Mouse (Mus musculus) intestine, embryonic 14.5 days (tissue): ENCODE measurements around the gene Rpl15. TPM values are rescaled to one million over a fixed set of nuclear protein-coding genes. Genes with fewer than 3 reads are reported as not detected.
A peak's percentile ranks its signal among the peaks of the same experiment; 100 is the strongest.

Experiments used
- ATAC-seq: fragments of 200-750 bp; cut with Nextera tagmentation; replicated peaks from 2 replicates; pipeline ENCODE4 v1.8.0; 2017; ENCODE audit warnings: low read depth, moderate number of reproducible peaks, moderate TSS enrichment, moderate library complexity; ENCODE audit not compliant: low FRiP score, low TSS enrichment
- DNase-seq: peaks from one replicate; pipeline ENCODE4 v3.0.0-alpha.2; 2018; ENCODE audit warnings: low spot score
- H3K27ac ChIP-seq: fragments of 300-500 bp; sonication (generic); 2 replicates; pipeline ENCODE4 v1.5.1; 2014; ENCODE audit warnings: low read depth, mild to moderate bottlenecking, control low read depth
- H3K27me3 ChIP-seq: fragments of 300-500 bp; sonication (generic); replicated peaks from 2 replicates; pipeline ENCODE4 v1.6.1; 2014; ENCODE audit warnings: low read length, control low read depth; ENCODE audit not compliant: control insufficient read depth, insufficient read depth
- H3K36me3 ChIP-seq: fragments of 300-500 bp; sonication (generic); 2 replicates; pipeline ENCODE4 v1.6.1; 2014; ENCODE audit warnings: low read length, control low read depth; ENCODE audit not compliant: control insufficient read depth, insufficient read depth
- H3K4me1 ChIP-seq: fragments of 300-500 bp; sonication (generic); replicated peaks from 2 replicates; pipeline ENCODE4 v1.6.1; 2014; ENCODE audit warnings: low read length, control low read depth, mixed read lengths; ENCODE audit not compliant: control insufficient read depth, insufficient read depth
- H3K4me2 ChIP-seq: fragments of 300-500 bp; sonication (generic); 2 replicates; pipeline ENCODE4 v1.6.1; 2014; ENCODE audit warnings: low read length
- H3K4me3 ChIP-seq: fragments of 300-500 bp; sonication (generic); 2 replicates; pipeline ENCODE4 v1.5.1; 2014; ENCODE audit warnings: low read depth, low read length, control low read depth, mixed read lengths
- H3K9ac ChIP-seq: fragments of 300-500 bp; sonication (generic); 2 replicates; pipeline ENCODE4 v1.6.1; 2014; ENCODE audit warnings: mild to moderate bottlenecking, low read length
- H3K9me3 ChIP-seq: fragments of 300-500 bp; sonication (generic); 2 replicates; pipeline ENCODE4 v1.6.1; 2016; ENCODE audit warnings: low read length, control low read depth; ENCODE audit not compliant: control insufficient read depth
- WGBS: fragments of 180-500 bp; shearing (Covaris S2); extraction: QIAGEN DNeasy Blood & Tissue Kit; methylation state at CpG from one replicate; pipeline ENCODE4 v1.1.7; 2014; 5-methylcytosine and 5-hydroxymethylcytosine counted together
- polyA plus RNA-seq: library from polyadenylated mRNA; unstranded; fragments of >200 nt; fragmentation: Nextera tagmentation; extraction: Ambion mirVana; gene quantifications from 2 replicates; pipeline ENCODE4 v1.2.1, GENCODE M21; 2014

Gene Rpl15
- polyA plus RNA-seq, result 533 and 537 TPM in 2 replicates

DNA sequence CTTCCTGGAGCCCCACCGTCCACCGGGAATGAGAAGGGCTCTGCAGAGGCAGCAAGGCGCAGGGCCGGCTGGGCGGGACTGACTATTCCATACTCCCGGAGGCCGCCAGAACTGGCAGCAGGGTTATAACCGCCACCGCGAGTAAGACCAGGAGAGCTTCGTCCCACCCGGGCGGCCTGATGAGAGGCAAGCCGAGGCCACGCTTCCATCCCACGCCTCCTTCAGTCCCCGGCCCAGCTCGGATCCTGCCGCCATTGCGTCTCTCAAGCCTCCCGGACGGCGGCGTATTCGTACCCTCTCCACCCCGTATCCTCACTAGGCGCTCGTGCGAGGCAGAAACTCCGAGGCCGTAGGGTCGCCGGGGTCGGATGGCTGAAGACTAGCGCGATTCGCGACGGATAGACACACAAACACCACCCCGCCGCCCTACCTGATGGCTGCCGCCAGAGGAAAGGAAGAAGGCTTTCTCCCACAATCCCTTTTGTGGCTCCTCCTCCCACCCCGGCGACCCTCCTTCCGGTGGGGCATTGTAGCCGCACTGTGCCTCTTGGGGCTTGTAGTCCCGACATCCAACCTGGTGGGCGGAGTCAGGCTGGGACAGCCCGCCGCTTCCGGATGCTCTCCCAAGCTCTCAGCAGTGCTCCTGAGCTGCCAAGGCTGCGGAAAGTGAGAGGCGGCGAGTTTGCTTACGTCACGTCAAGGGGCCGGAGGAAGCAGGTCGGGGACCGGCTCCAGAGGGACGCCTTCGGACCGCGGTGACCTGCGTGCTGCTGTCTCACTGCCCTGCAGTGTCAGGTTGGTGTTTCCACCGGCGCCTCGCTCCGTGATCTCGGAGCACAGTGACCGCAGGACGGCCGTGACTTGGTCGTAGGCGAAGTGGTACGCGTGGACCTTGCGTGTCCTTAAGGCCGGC lies at the start of gene Rpl15, which contains the start of gene Nkiras1:
TSS of gene Rpl15 (minus strand) at position 863 of the 913 bp plus-strand sequence.
TSS of gene Nkiras1 (plus strand) at position 608 of the 913 bp plus-strand sequence.
- ATAC-seq (peak; percentile 99), DNase-seq (peak; percentile 96)
- under 1% methylated on average over 78 of the region's 78 CpGs for WGBS
- peak within 1 kb of the TSS; percentile 80 for H3K27ac ChIP-seq
- no peaks in the 10 kb centered on the region for H3K9me3 ChIP-seq
- peak within 1 kb of the TSS; percentile 99 for H3K9ac ChIP-seq
- H3K4me3 ChIP-seq, result peak within 1 kb of the TSS; percentile 92
- H3K27me3 ChIP-seq, result no peaks in the 10 kb centered on the region
- H3K4me1 ChIP-seq, result peaks cover 7% of the 10 kb centered on the region; the same call in 1 of the 2 replicates
- peaks cover 28% of the 10 kb centered on the region for H3K36me3 ChIP-seq
- peak within 1 kb of the TSS; percentile 87 for H3K4me2 ChIP-seq

- 79% methylated on average over 11 of the region's 11 CpGs for WGBS
- no peaks in the 10 kb centered on the region for H3K9me3 ChIP-seq
- DNase-seq, result no peak
- no peak overlapping the region for H3K9ac ChIP-seq
- H3K36me3 ChIP-seq, result peaks cover 9% of the 10 kb centered on the region
- no peak overlapping the region for H3K27ac ChIP-seq
- H3K4me2 ChIP-seq, result no peak overlapping the region
- no peaks in the 10 kb centered on the region for H3K4me1 ChIP-seq
- H3K4me3 ChIP-seq, result no peak overlapping the region
- no peaks in the 10 kb centered on the region for H3K27me3 ChIP-seq
- ATAC-seq, result no peak
These were observed 46.5 kb upstream of the Rpl15 start for GRCm38 (mm10) chr14:18317457-18318411.

GRCm38 (mm10) chr14:18304165-18304564 lies 33.0 kb upstream of the Rpl15 start:
- WGBS, result 79% methylated on average over 5 of the region's 5 CpGs
- Histone ChIP-seq H3K27ac (no peak overlapping the region), H3K36me3 (0 out of 2 replicates have a peak, but pooled peaks cover 4% of the 10 kb centered on the region), H3K9ac (no peak overlapping the region), H3K9me3 (no peaks in the 10 kb centered on the region), H3K27me3 (no peaks in the 10 kb centered on the region), H3K4me3 (no peak overlapping the region), H3K4me2 (no peak overlapping the region), H3K4me1 (no peaks in the 10 kb centered on the region)
- DNase-seq (no peak), ATAC-seq (no peak)

DNA sequence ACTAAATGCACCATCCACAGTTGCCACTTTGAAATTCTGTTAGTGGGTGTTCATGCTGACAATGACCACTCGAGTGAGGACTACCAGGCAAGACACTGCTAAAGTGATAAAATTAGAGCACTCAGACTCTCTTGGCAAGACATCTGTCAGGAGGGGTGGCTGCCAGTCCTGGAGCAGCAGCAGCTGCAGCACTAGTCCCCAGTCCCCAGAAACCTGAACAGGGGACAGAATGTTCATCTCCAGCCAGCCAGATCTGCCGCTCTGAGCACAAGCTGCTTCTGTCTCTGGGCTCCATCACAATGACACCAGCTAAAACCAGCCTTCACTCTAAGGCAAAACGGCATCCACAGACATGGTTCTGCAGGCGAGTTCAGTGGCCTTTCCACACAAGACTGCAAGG lies 32.1 kb upstream of the Rpl15 start:
- ATAC-seq (no peak), DNase-seq (no peak)
- no peaks in the 10 kb centered on the region for H3K4me1 ChIP-seq
- WGBS, result 44% methylated on average over 4 of the region's 4 CpGs
- 0 out of 2 replicates have a peak, but pooled peaks cover 6% of the 10 kb centered on the region for H3K36me3 ChIP-seq
- no peak overlapping the region for H3K4me3 ChIP-seq
- H3K27ac ChIP-seq, result no peak overlapping the region
- H3K4me2 ChIP-seq, result no peak overlapping the region
- H3K9ac ChIP-seq, result no peak overlapping the region
- no peaks in the 10 kb centered on the region for H3K27me3 ChIP-seq
- no peaks in the 10 kb centered on the region for H3K9me3 ChIP-seq

- Histone ChIP-seq H3K36me3 (0 out of 2 replicates have a peak, but pooled peaks cover 6% of the 10 kb centered on the region), H3K4me1 (no peaks in the 10 kb centered on the region), H3K9me3 (no peaks in the 10 kb centered on the region), H3K27me3 (no peaks in the 10 kb centered on the region), H3K27ac (no peak overlapping the region), H3K4me2 (no peak overlapping the region), H3K9ac (no peak overlapping the region), H3K4me3 (no peak overlapping the region)
- 68% methylated on average over 3 of the region's 3 CpGs for WGBS
- no peak for ATAC-seq
- DNase-seq, result no peak
These were observed 31.6 kb upstream of the Rpl15 start for GRCm38 (mm10) chr14:18302750-18303149.

GRCm38 (mm10) chr14:18301591-18301990 lies 30.4 kb upstream of the Rpl15 start:
- Histone ChIP-seq H3K4me3 (no peak overlapping the region), H3K27ac (no peak overlapping the region), H3K4me1 (no peaks in the 10 kb centered on the region), H3K36me3 (0 out of 2 replicates have a peak, but pooled peaks cover 6% of the 10 kb centered on the region), H3K27me3 (no peaks in the 10 kb centered on the region), H3K4me2 (no peak overlapping the region), H3K9ac (no peak overlapping the region), H3K9me3 (no peaks in the 10 kb centered on the region)
- WGBS, result 81% methylated on average over 3 of the region's 3 CpGs
- ATAC-seq (no peak), DNase-seq (no peak)

DNA sequence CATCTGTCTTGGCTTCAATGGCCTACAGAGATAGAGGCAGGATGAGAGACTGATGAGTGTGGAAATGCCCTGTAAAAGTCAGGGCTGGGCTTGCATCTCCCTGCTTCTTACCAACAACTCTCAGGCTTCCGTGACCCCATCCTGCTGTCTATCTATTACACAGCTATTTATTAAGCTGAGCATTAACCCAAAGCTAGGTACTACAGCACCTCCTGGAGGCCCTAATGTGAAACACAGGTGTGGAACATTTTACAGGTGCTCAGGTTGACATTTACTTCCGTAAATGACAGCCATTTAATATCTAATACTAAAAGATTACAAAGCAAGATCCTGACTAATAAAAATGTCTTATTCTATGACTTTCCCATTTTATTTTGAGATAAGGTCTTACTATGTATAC lies 29.5 kb upstream of the Rpl15 start:
- no peak overlapping the region for H3K4me2 ChIP-seq

DNA sequence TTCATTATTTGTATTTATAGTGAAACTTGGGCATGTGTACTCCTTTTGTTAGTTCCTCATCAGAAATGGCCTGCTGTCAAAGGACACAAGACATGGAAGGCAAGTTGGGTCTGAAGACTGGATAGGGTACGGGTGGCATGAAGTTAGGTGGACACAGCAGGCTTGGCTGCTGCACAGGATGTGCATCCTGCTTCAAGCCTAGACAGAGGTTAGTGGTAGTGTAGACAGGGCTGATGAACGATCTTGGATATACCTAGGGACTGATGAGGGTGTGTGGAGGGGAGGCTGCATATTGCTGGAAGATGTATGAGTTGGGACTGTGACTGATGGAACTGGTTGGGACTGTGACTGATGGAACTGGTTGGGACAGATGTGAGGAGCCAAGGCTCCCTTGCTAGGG lies 27.7 kb upstream of the Rpl15 start:
- DNase-seq (no peak), ATAC-seq (no peak)
- 81% methylated on average over 2 of the region's 2 CpGs for WGBS

More for the DNA sequence above, 29.5 kb upstream of the Rpl15 start:
- ATAC-seq, result no peak
- Histone ChIP-seq H3K9me3 (no peaks in the 10 kb centered on the region), H3K9ac (no peak overlapping the region), H3K27me3 (no peaks in the 10 kb centered on the region), H3K27ac (no peak overlapping the region), H3K4me3 (no peak overlapping the region), H3K36me3 (0 out of 2 replicates have a peak, but pooled peaks cover 2% of the 10 kb centered on the region), H3K4me1 (no peaks in the 10 kb centered on the region)
- WGBS, result 93% methylated on average over 2 of the region's 2 CpGs
- no peak for DNase-seq

More for the DNA sequence above, 27.7 kb upstream of the Rpl15 start:
- no peak overlapping the region for H3K9ac ChIP-seq
- no peaks in the 10 kb centered on the region for H3K4me1 ChIP-seq
- H3K4me3 ChIP-seq, result no peak overlapping the region
- no peaks in the 10 kb centered on the region for H3K9me3 ChIP-seq
- H3K36me3 ChIP-seq, result 0 out of 2 replicates have a peak, but pooled peaks cover 2% of the 10 kb centered on the region
- no peak overlapping the region for H3K27ac ChIP-seq
- H3K27me3 ChIP-seq, result no peaks in the 10 kb centered on the region
- H3K4me2 ChIP-seq, result no peak overlapping the region
